Mouse (Mus musculus): ENCODE data around the gene Dnaja3. TPM values are rescaled to one million over a fixed set of nuclear protein-coding genes. Genes with fewer than 3 reads are reported as not detected.

Gene Dnaja3
- polyA plus RNA-seq, 1 experiment: 18.3 TPM

GRCm38 (mm10) chr16:4656571-4657081 lies 16.8 kb downstream of the Dnaja3 start:
- no peak overlapping the region for H3K4me3 ChIP-seq (ENCODE audit: control insufficient read depth, insufficient read depth, low read length)
- DNase-seq: no peak
- no peaks in the 10 kb centered on the region for H3K27me3 ChIP-seq (ENCODE audit: control insufficient read depth, insufficient read depth, low read length)
- peaks cover 45% of the 10 kb centered on the region for H3K36me3 ChIP-seq (ENCODE audit: control insufficient read depth, insufficient read depth, low read length)
- WGBS: 91% methylated on average over 9 of the region's 9 CpGs
- TF ChIP-seq POLR2A (IDR thresholded peaks at IDR 0.05; ENCODE audit: control insufficient read depth, extremely low read depth, insufficient read depth, low read length, poor library complexity) (no peak), CTCF (IDR thresholded peaks at IDR 0.05; ENCODE audit: borderline replicate concordance, control insufficient read depth, extremely low read depth, insufficient read depth, low read length, poor library complexity) (no peak)
- H3K27ac ChIP-seq (ENCODE audit: control insufficient read depth, insufficient read depth, low read length): no peak overlapping the region
- H3K4me1 ChIP-seq (replicated peaks; ENCODE audit: control insufficient read depth, insufficient read depth, low read length): peaks cover 9% of the 10 kb centered on the region; the same call in 1 of the 2 replicates

GRCm38 (mm10) chr16:4658781-4659245 lies 19.0 kb downstream of the Dnaja3 start:
- H3K36me3 ChIP-seq (ENCODE audit: control insufficient read depth, insufficient read depth, low read length): peaks cover 46% of the 10 kb centered on the region
- no peaks in the 10 kb centered on the region for H3K27me3 ChIP-seq (ENCODE audit: control insufficient read depth, insufficient read depth, low read length)
- H3K27ac ChIP-seq (ENCODE audit: control insufficient read depth, insufficient read depth, low read length): no peak overlapping the region
- no peak for DNase-seq
- 37% methylated on average over 11 of the region's 11 CpGs for WGBS
- TF ChIP-seq CTCF (IDR thresholded peaks at IDR 0.05; ENCODE audit: borderline replicate concordance, control insufficient read depth, extremely low read depth, insufficient read depth, low read length, poor library complexity) (no peak), POLR2A (IDR thresholded peaks at IDR 0.05; ENCODE audit: control insufficient read depth, extremely low read depth, insufficient read depth, low read length, poor library complexity) (no peak)
- peaks cover 9% of the 10 kb centered on the region; the same call in 1 of the 2 replicates for H3K4me1 ChIP-seq (replicated peaks; ENCODE audit: control insufficient read depth, insufficient read depth, low read length)
- H3K4me3 ChIP-seq (ENCODE audit: control insufficient read depth, insufficient read depth, low read length): no peak overlapping the region

GRCm38 (mm10) chr16:4659326-4659725 lies 19.5 kb downstream of the Dnaja3 start:
- TF ChIP-seq CTCF (IDR thresholded peaks at IDR 0.05; ENCODE audit: borderline replicate concordance, control insufficient read depth, extremely low read depth, insufficient read depth, low read length, poor library complexity): no peak
- no peak for TF ChIP-seq POLR2A (IDR thresholded peaks at IDR 0.05; ENCODE audit: control insufficient read depth, extremely low read depth, insufficient read depth, low read length, poor library complexity)
- DNase-seq: no peak
- H3K36me3 ChIP-seq (ENCODE audit: control insufficient read depth, insufficient read depth, low read length): peaks cover 49% of the 10 kb centered on the region
- peaks cover 9% of the 10 kb centered on the region; the same call in 1 of the 2 replicates for H3K4me1 ChIP-seq (replicated peaks; ENCODE audit: control insufficient read depth, insufficient read depth, low read length)
- WGBS: 75% methylated on average over 2 of the region's 2 CpGs
- no peak overlapping the region for H3K27ac ChIP-seq (ENCODE audit: control insufficient read depth, insufficient read depth, low read length)
- H3K4me3 ChIP-seq (ENCODE audit: control insufficient read depth, insufficient read depth, low read length): no peak overlapping the region
- H3K27me3 ChIP-seq (ENCODE audit: control insufficient read depth, insufficient read depth, low read length): no peaks in the 10 kb centered on the region

GRCm38 (mm10) chr16:4661605-4662004 lies 21.8 kb downstream of the Dnaja3 start:
- peaks cover 54% of the 10 kb centered on the region for H3K36me3 ChIP-seq (ENCODE audit: control insufficient read depth, insufficient read depth, low read length)
- H3K27me3 ChIP-seq (ENCODE audit: control insufficient read depth, insufficient read depth, low read length): no peaks in the 10 kb centered on the region
- WGBS: 92% methylated on average over 2 of the region's 2 CpGs
- peaks cover 9% of the 10 kb centered on the region; the same call in 1 of the 2 replicates for H3K4me1 ChIP-seq (replicated peaks; ENCODE audit: control insufficient read depth, insufficient read depth, low read length)
- H3K4me3 ChIP-seq (ENCODE audit: control insufficient read depth, insufficient read depth, low read length): no peak overlapping the region
- no peak for TF ChIP-seq POLR2A (IDR thresholded peaks at IDR 0.05; ENCODE audit: control insufficient read depth, extremely low read depth, insufficient read depth, low read length, poor library complexity)
- TF ChIP-seq CTCF (IDR thresholded peaks at IDR 0.05; ENCODE audit: borderline replicate concordance, control insufficient read depth, extremely low read depth, insufficient read depth, low read length, poor library complexity): no peak
- no peak for DNase-seq
- H3K27ac ChIP-seq (ENCODE audit: control insufficient read depth, insufficient read depth, low read length): no peak overlapping the region

GRCm38 (mm10) chr16:4663806-4664205 lies 24.0 kb downstream of the Dnaja3 start:
- WGBS: 89% methylated on average over 2 of the region's 2 CpGs
- no peak for DNase-seq
- H3K4me1 ChIP-seq (replicated peaks; ENCODE audit: control insufficient read depth, insufficient read depth, low read length): peaks cover 4% of the 10 kb centered on the region; the same call in 1 of the 2 replicates
- H3K27ac ChIP-seq (ENCODE audit: control insufficient read depth, insufficient read depth, low read length): no peak overlapping the region
- no peak overlapping the region for H3K4me3 ChIP-seq (ENCODE audit: control insufficient read depth, insufficient read depth, low read length)
- peaks cover 73% of the 10 kb centered on the region for H3K36me3 ChIP-seq (ENCODE audit: control insufficient read depth, insufficient read depth, low read length)
- no peaks in the 10 kb centered on the region for H3K27me3 ChIP-seq (ENCODE audit: control insufficient read depth, insufficient read depth, low read length)
- no peak for TF ChIP-seq CTCF (IDR thresholded peaks at IDR 0.05; ENCODE audit: borderline replicate concordance, control insufficient read depth, extremely low read depth, insufficient read depth, low read length, poor library complexity)
- no peak for TF ChIP-seq POLR2A (IDR thresholded peaks at IDR 0.05; ENCODE audit: control insufficient read depth, extremely low read depth, insufficient read depth, low read length, poor library complexity)

GRCm38 (mm10) chr16:4665726-4666125 lies 25.9 kb downstream of the Dnaja3 start:
- no peaks in the 10 kb centered on the region for H3K27me3 ChIP-seq (ENCODE audit: control insufficient read depth, insufficient read depth, low read length)
- no peak for DNase-seq
- peaks cover 80% of the 10 kb centered on the region for H3K36me3 ChIP-seq (ENCODE audit: control insufficient read depth, insufficient read depth, low read length)
- WGBS: 95% methylated on average over 2 of the region's 2 CpGs
- H3K27ac ChIP-seq (ENCODE audit: control insufficient read depth, insufficient read depth, low read length): no peak overlapping the region
- H3K4me1 ChIP-seq (replicated peaks; ENCODE audit: control insufficient read depth, insufficient read depth, low read length): no peaks in the 10 kb centered on the region
- no peak for TF ChIP-seq CTCF (IDR thresholded peaks at IDR 0.05; ENCODE audit: borderline replicate concordance, control insufficient read depth, extremely low read depth, insufficient read depth, low read length, poor library complexity)
- H3K4me3 ChIP-seq (ENCODE audit: control insufficient read depth, insufficient read depth, low read length): no peak overlapping the region

Measured in thymus, adult 2 months (tissue).